Mouse (Mus musculus) inflammation-experienced regulatory T-cells, adult 16 weeks (primary cell): ENCODE data around the gene Large1. TPM values are rescaled to one million over a fixed set of nuclear protein-coding genes. Genes with fewer than 3 reads are reported as not detected.

Source experiments
- polyA plus RNA-seq: library from polyadenylated mRNA; unstranded; fragments of 100-300 nt; shearing (Covaris generic); gene quantifications from one replicate; pipeline ENCODE4 v1.2.1, GENCODE M21; 2017

The Large1 gene
- polyA plus RNA-seq, result 0.10 TPM

DNA sequence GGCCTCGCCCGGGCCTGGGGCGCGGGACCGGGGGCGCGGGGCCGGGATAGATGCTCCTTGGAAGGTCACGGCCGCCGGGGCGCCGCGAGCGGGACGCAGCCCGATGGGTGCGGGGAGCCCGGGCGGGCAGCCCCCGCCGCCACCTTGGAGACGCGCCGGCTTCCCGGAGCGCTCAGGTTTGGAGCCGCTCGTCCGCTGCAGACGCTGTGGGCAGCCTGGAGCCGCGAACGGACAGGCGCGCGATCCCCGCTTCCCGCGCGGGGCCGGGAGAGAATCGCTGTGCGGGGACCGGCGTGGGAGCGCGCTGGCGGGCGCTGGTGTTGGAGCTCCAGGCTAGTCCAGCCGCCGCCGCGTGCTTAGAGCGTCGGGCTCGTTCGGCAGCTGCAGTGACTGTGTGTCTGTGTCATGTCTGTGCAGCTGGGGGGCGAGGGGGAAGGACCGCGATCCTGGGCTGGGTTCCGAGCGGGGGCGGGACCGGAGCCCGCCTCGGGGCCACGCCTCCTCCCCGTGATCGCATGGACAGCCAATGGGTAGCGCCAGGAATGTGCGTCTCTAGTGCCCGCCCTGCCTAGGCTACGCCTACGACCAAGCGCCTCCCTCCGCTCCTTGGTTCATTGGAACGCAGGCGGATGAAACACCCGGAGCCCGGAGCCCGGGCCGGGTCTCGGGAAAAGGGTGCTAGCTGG is at the start of gene Large1:
Large1 (minus strand) TSS at position 433 of the 686 bp plus-strand sequence.

